Mouse (Mus musculus): ENCODE results near the gene Shcbp1. TPM values are rescaled to one million over a fixed set of nuclear protein-coding genes. Genes with fewer than 3 reads are reported as not detected.
"Not testable (repeated sequence)": the region's sequence is repeated elsewhere in the genome, so short reads cannot be mapped to it uniquely, and the experiment has no call there.

Gene Shcbp1
- polyA plus RNA-seq, 1 experiment, result 25.8 TPM

- Histone ChIP-seq H3K4me3 (ENCODE audit: control insufficient read depth, low read depth, low read length) (no peak overlapping the region), H3K27ac (ENCODE audit: control insufficient read depth, insufficient read depth, low read depth, low read length) (no peak overlapping the region), H3K4me1 (ENCODE audit: control insufficient read depth, insufficient read depth, low read length) (no peaks in the 10 kb centered on the region), H3K36me3 (ENCODE audit: control insufficient read depth, insufficient read depth, low read length) (no peaks in the 10 kb centered on the region), H3K27me3 (ENCODE audit: control insufficient read depth, insufficient read depth, low read length) (no peaks in the 10 kb centered on the region)
- TF ChIP-seq POLR2A (IDR thresholded peaks at IDR 0.05; ENCODE audit: control insufficient read depth, low read depth, low read length) (no peak), CTCF (IDR thresholded peaks at IDR 0.05; ENCODE audit: control insufficient read depth, insufficient read depth, insufficient replicate concordance, low read depth, low read length) (no peak)
Measured at GRCm38 (mm10) chr8:4715546-4715945, 63.8 kb downstream of the Shcbp1 start.

DNA sequence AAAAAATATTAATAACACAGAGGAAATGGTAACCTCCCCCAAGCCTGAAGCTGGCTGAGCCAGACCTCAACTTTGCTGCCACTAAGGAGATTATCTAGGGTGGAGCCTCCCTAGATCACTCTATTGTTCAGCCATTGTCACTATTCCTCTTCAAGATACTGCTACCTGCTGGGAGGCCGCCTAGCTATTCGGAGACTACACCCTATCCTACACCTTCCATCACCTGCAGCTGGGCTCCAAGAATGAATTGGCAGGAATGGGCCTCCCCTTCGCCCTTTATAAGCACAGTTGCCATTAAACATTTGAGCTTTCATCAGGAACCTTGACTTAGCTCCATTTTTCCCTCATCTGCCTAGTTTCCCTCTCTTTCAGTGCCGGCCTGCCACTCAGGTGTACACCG lies 71.0 kb downstream of the Shcbp1 start:
- not testable (repeated sequence) for H3K27me3 ChIP-seq (ENCODE audit: control insufficient read depth, insufficient read depth, low read length); H3K27ac ChIP-seq (ENCODE audit: control insufficient read depth, insufficient read depth, low read depth, low read length); H3K4me1 ChIP-seq (ENCODE audit: control insufficient read depth, insufficient read depth, low read length); H3K36me3 ChIP-seq (ENCODE audit: control insufficient read depth, insufficient read depth, low read length); H3K4me3 ChIP-seq (ENCODE audit: control insufficient read depth, low read depth, low read length)

- not testable (repeated sequence) for H3K4me1 ChIP-seq (ENCODE audit: control insufficient read depth, insufficient read depth, low read length); H3K27ac ChIP-seq (ENCODE audit: control insufficient read depth, insufficient read depth, low read depth, low read length); H3K27me3 ChIP-seq (ENCODE audit: control insufficient read depth, insufficient read depth, low read length); H3K36me3 ChIP-seq (ENCODE audit: control insufficient read depth, insufficient read depth, low read length); H3K4me3 ChIP-seq (ENCODE audit: control insufficient read depth, low read depth, low read length)
Measured at GRCm38 (mm10) chr8:4707916-4708315, 71.5 kb downstream of the Shcbp1 start.

DNA sequence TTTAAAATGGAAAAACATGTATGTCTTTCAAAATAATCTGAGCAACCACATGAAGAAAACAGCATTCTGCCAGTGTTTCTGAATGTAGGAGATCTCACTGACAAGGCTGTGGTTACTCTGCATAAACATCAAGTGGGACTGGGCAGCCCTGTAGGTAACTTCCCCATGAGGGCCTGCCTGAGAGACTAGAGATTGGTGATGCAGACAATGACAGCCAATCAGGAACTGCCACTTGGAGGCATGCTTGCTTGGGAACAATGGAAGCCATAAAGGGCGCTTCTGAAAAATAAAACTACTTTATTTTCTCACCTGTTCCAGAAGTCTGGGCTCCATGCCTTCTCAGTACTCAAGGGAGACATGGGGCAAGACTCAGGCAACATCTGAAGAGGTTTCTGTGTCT lies 87.7 kb downstream of the Shcbp1 start:
- Histone ChIP-seq H3K4me3 (ENCODE audit: control insufficient read depth, low read depth, low read length) (no peak overlapping the region), H3K27me3 (ENCODE audit: control insufficient read depth, insufficient read depth, low read length) (no peaks in the 10 kb centered on the region), H3K36me3 (ENCODE audit: control insufficient read depth, insufficient read depth, low read length) (no peaks in the 10 kb centered on the region), H3K27ac (ENCODE audit: control insufficient read depth, insufficient read depth, low read depth, low read length) (no peak overlapping the region), H3K4me1 (ENCODE audit: control insufficient read depth, insufficient read depth, low read length) (no peaks in the 10 kb centered on the region)
- TF ChIP-seq POLR2A (IDR thresholded peaks at IDR 0.05; ENCODE audit: control insufficient read depth, low read depth, low read length) (no peak), CTCF (IDR thresholded peaks at IDR 0.05; ENCODE audit: control insufficient read depth, insufficient read depth, insufficient replicate concordance, low read depth, low read length) (no peak)

Other genes starting within 250 kb of the Shcbp1 start
- 0.68 and 0.83 TPM in 2 replicates for gene Zfp958, start 166.4 kb downstream of the Shcbp1 start, polyA plus RNA-seq (2012; rRNA removed)